Mouse (Mus musculus): ENCODE measurements at regions not wholly inside any gene's neighbourhood (a gene's known extent, or its start where the extent isn't known, plus 50 kb on each side); places are given as distances from the start of the nearest gene placed in this dataset.
A peak's percentile ranks its signal among the peaks of the same experiment; 100 is the strongest.

GRCm38 (mm10) chr8:109012655-109013054, 481.2 kb upstream of the Pmfbp1 start:
- DNase-seq (ENCODE audit: low read depth, low spot score): peak; percentile 60
- Histone ChIP-seq H3K9ac (ENCODE audit: insufficient read depth, low read depth, low read length, poor library complexity, severe bottlenecking) (no peak overlapping the region), H3K4me1 (ENCODE audit: control insufficient read depth in 2 of 2, insufficient read depth in 2 of 2, low read length in 2 of 2, poor library complexity in 1 of 2) (peaks cover 0 to 2% of the 10 kb centered on the region in 2 experiments; a peak in 1 of 4 replicates), H3K4me3 (ENCODE audit: insufficient read depth in 1 of 2, low read depth in 1 of 2, low read length in 2 of 2, poor library complexity in 1 of 2, severe bottlenecking in 1 of 2) (no peak overlapping the region), H3K9me3 (ENCODE audit: control insufficient read depth, insufficient read depth, low read depth, low read length) (no peaks in the 10 kb centered on the region), H3K27ac (ENCODE audit: insufficient read depth, low read depth, low read length, poor library complexity, severe bottlenecking) (no peak overlapping the region), H3K36me3 (ENCODE audit: control insufficient read depth, insufficient read depth, low read length, poor library complexity, severe bottlenecking) (no peaks in the 10 kb centered on the region)
- in situ Hi-C loops (cut with MboI; ENCODE audit: low sequenced_read_pairs in 2 of 2, unreplicated experiment in 2 of 2): no loop called here
- TF ChIP-seq HCFC1 (IDR thresholded peaks at IDR 0.05; ENCODE audit: borderline replicate concordance, insufficient read depth, low read length) (no peak), MAFK (IDR thresholded peaks at IDR 0.05; ENCODE audit: insufficient read depth, low read depth, low read length) (peak; percentile 73)

- H3K4me3 ChIP-seq (ENCODE audit: insufficient read depth in 1 of 2, low read depth in 1 of 2, low read length in 2 of 2, poor library complexity in 1 of 2, severe bottlenecking in 1 of 2): no peak overlapping the region
- H3K9me3 ChIP-seq (ENCODE audit: control insufficient read depth, insufficient read depth, low read depth, low read length): no peaks in the 10 kb centered on the region
- in situ Hi-C loops (cut with MboI; ENCODE audit: low sequenced_read_pairs in 2 of 2, unreplicated experiment in 2 of 2): no loop called here
- no peak overlapping the region for H3K27ac ChIP-seq (ENCODE audit: insufficient read depth, low read depth, low read length, poor library complexity, severe bottlenecking)
- DNase-seq (ENCODE audit: low read depth, low spot score): no peak
- H3K4me1 ChIP-seq (ENCODE audit: control insufficient read depth in 2 of 2, insufficient read depth in 2 of 2, low read length in 2 of 2, poor library complexity in 1 of 2): peaks cover 0 to 2% of the 10 kb centered on the region in 2 experiments; a peak in 1 of 4 replicates
- no peak for TF ChIP-seq HCFC1 (IDR thresholded peaks at IDR 0.05; ENCODE audit: borderline replicate concordance, insufficient read depth, low read length)
- H3K36me3 ChIP-seq (ENCODE audit: control insufficient read depth, insufficient read depth, low read length, poor library complexity, severe bottlenecking): no peaks in the 10 kb centered on the region
- H3K9ac ChIP-seq (ENCODE audit: insufficient read depth, low read depth, low read length, poor library complexity, severe bottlenecking): no peak overlapping the region
Observed at GRCm38 (mm10) chr8:109013577-109013976, 480.2 kb upstream of the Pmfbp1 start.

GRCm38 (mm10) chr8:109014746-109015145, 479.1 kb upstream of the Pmfbp1 start:
- Histone ChIP-seq H3K9me3 (ENCODE audit: control insufficient read depth, insufficient read depth, low read depth, low read length) (no peaks in the 10 kb centered on the region), H3K27ac (ENCODE audit: insufficient read depth, low read depth, low read length, poor library complexity, severe bottlenecking) (no peak overlapping the region), H3K9ac (ENCODE audit: insufficient read depth, low read depth, low read length, poor library complexity, severe bottlenecking) (no peak overlapping the region), H3K36me3 (ENCODE audit: control insufficient read depth, insufficient read depth, low read length, poor library complexity, severe bottlenecking) (no peaks in the 10 kb centered on the region), H3K4me3 (ENCODE audit: insufficient read depth in 1 of 2, low read depth in 1 of 2, low read length in 2 of 2, poor library complexity in 1 of 2, severe bottlenecking in 1 of 2) (no peak overlapping the region), H3K4me1 (ENCODE audit: control insufficient read depth in 2 of 2, insufficient read depth in 2 of 2, low read length in 2 of 2, poor library complexity in 1 of 2) (peaks cover 0 to 2% of the 10 kb centered on the region in 2 experiments; a peak in 1 of 4 replicates)
- in situ Hi-C loops (cut with MboI; ENCODE audit: low sequenced_read_pairs in 2 of 2, unreplicated experiment in 2 of 2): no loop called here
- TF ChIP-seq ZNF384 (IDR thresholded peaks at IDR 0.05; ENCODE audit: low read depth, low read length): no peak
- peak; percentile 88 for TF ChIP-seq ZC3H11A (IDR thresholded peaks at IDR 0.05; ENCODE audit: borderline replicate concordance, low read depth, low read length)
- DNase-seq (ENCODE audit: low read depth, low spot score): peak; percentile 72

- Histone ChIP-seq H3K36me3 (ENCODE audit: control insufficient read depth, insufficient read depth, low read length, poor library complexity, severe bottlenecking) (no peaks in the 10 kb centered on the region), H3K9ac (ENCODE audit: insufficient read depth, low read depth, low read length, poor library complexity, severe bottlenecking) (no peak overlapping the region), H3K27ac (ENCODE audit: insufficient read depth, low read depth, low read length, poor library complexity, severe bottlenecking) (no peak overlapping the region), H3K4me1 (ENCODE audit: control insufficient read depth in 2 of 2, insufficient read depth in 2 of 2, low read length in 2 of 2, poor library complexity in 1 of 2) (peaks cover 0 to 2% of the 10 kb centered on the region in 2 experiments; a peak in 2 of 4 replicates), H3K9me3 (ENCODE audit: control insufficient read depth, insufficient read depth, low read depth, low read length) (no peaks in the 10 kb centered on the region), H3K4me3 (ENCODE audit: insufficient read depth in 1 of 2, low read depth in 1 of 2, low read length in 2 of 2, poor library complexity in 1 of 2, severe bottlenecking in 1 of 2) (no peak overlapping the region)
- no peak for DNase-seq (ENCODE audit: low read depth, low spot score)
- TF ChIP-seq HCFC1 (IDR thresholded peaks at IDR 0.05; ENCODE audit: borderline replicate concordance, insufficient read depth, low read length): no peak
- TF ChIP-seq ZNF384 (IDR thresholded peaks at IDR 0.05; ENCODE audit: low read depth, low read length): no peak
- TF ChIP-seq ZC3H11A (IDR thresholded peaks at IDR 0.05; ENCODE audit: borderline replicate concordance, low read depth, low read length): no peak
- TF ChIP-seq CHD2 (IDR thresholded peaks at IDR 0.05; ENCODE audit: low read depth, low read length): no peak
- TF ChIP-seq MAFK (IDR thresholded peaks at IDR 0.05; ENCODE audit: insufficient read depth, low read depth, low read length): no peak
- in situ Hi-C loops (cut with MboI; ENCODE audit: low sequenced_read_pairs in 2 of 2, unreplicated experiment in 2 of 2): no loop called here
Observed at GRCm38 (mm10) chr8:109019565-109019964, 474.3 kb upstream of the Pmfbp1 start.

- in situ Hi-C loops (cut with MboI; ENCODE audit: low sequenced_read_pairs in 2 of 2, unreplicated experiment in 2 of 2): no loop called here
- Histone ChIP-seq H3K4me3 (ENCODE audit: insufficient read depth in 1 of 2, low read depth in 1 of 2, low read length in 2 of 2, poor library complexity in 1 of 2, severe bottlenecking in 1 of 2) (no peak overlapping the region), H3K4me1 (ENCODE audit: control insufficient read depth in 2 of 2, insufficient read depth in 2 of 2, low read length in 2 of 2, poor library complexity in 1 of 2) (no peaks in the 10 kb centered on the region; a peak in 1 of 4 replicates), H3K9ac (ENCODE audit: insufficient read depth, low read depth, low read length, poor library complexity, severe bottlenecking) (no peak overlapping the region), H3K27ac (ENCODE audit: insufficient read depth, low read depth, low read length, poor library complexity, severe bottlenecking) (no peak overlapping the region), H3K9me3 (ENCODE audit: control insufficient read depth, insufficient read depth, low read depth, low read length) (no peaks in the 10 kb centered on the region), H3K36me3 (ENCODE audit: control insufficient read depth, insufficient read depth, low read length, poor library complexity, severe bottlenecking) (no peaks in the 10 kb centered on the region)
- DNase-seq (ENCODE audit: low read depth, low spot score): no peak
- TF ChIP-seq ZNF384 (IDR thresholded peaks at IDR 0.05; ENCODE audit: low read depth, low read length) (peak; percentile 16; the same call in 1 of the 2 replicates), ZC3H11A (IDR thresholded peaks at IDR 0.05; ENCODE audit: borderline replicate concordance, low read depth, low read length) (no peak)
Observed at GRCm38 (mm10) chr8:109020102-109020501, 473.7 kb upstream of the Pmfbp1 start.
